Mouse (Mus musculus) midbrain, embryonic 12.5 days (tissue): ENCODE results near the gene Man1c1. TPM values are rescaled to one million over a fixed set of nuclear protein-coding genes. Genes with fewer than 3 reads are reported as not detected.

Experiments
- ATAC-seq: fragments of 200-750 bp; cut with Nextera tagmentation; 2 replicates; pipeline ENCODE4 v1.8.0; 2017; ENCODE audit warnings: low read depth, moderate TSS enrichment, moderate library complexity; ENCODE audit not compliant: low FRiP score
- H3K27ac ChIP-seq: fragments of 300-500 bp; sonication (generic); replicated peaks from 2 replicates; pipeline ENCODE4 v1.5.1; 2016; ENCODE audit warnings: mild to moderate bottlenecking
- H3K27me3 ChIP-seq: fragments of 300-500 bp; sonication (generic); 2 replicates; pipeline ENCODE4 v1.6.1; 2016; ENCODE audit warnings: mild to moderate bottlenecking
- H3K36me3 ChIP-seq: fragments of 300-500 bp; sonication (generic); 2 replicates; pipeline ENCODE4 v1.6.1; 2016
- H3K4me1 ChIP-seq: fragments of 300-500 bp; sonication (generic); 2 replicates; pipeline ENCODE4 v1.6.1; 2016
- H3K4me2 ChIP-seq: fragments of 300-500 bp; sonication (generic); replicated peaks from 2 replicates; pipeline ENCODE4 v1.6.1; 2016; ENCODE audit warnings: mild to moderate bottlenecking, moderate library complexity
- H3K4me3 ChIP-seq: fragments of 300-500 bp; sonication (generic); 2 replicates; pipeline ENCODE4 v1.5.1; 2016; ENCODE audit warnings: mild to moderate bottlenecking
- H3K9ac ChIP-seq: fragments of 300-500 bp; sonication (generic); replicated peaks from 2 replicates; pipeline ENCODE4 v1.6.1; 2016; ENCODE audit warnings: mild to moderate bottlenecking, moderate library complexity
- H3K9me3 ChIP-seq: fragments of 300-500 bp; sonication (generic); 2 replicates; pipeline ENCODE4 v1.6.1; 2016; ENCODE audit warnings: mild to moderate bottlenecking
- WGBS: fragments of 180-500 bp; shearing (Covaris S2); methylation state at CpG from one replicate; pipeline ENCODE4 v1.1.7; 2016; 5-methylcytosine and 5-hydroxymethylcytosine counted together
- polyA plus RNA-seq: library from polyadenylated mRNA; unstranded; fragments of >200 nt; fragmentation: Nextera tagmentation; extraction: Ambion mirVana; gene quantifications from 2 replicates; pipeline ENCODE4 v1.2.1, GENCODE M21; 2016

Gene Man1c1
- polyA plus RNA-seq: 5.4 and 6.5 TPM in 2 replicates

- Histone ChIP-seq H3K9me3 (no peaks in the 10 kb centered on the region), H3K4me3 (peak within 1 kb of the TSS; percentile 59), H3K4me1 (peaks cover 26% of the 10 kb centered on the region), H3K27me3 (peaks cover 47% of the 10 kb centered on the region), H3K4me2 (peak within 1 kb of the TSS; percentile 99), H3K27ac (peak within 1 kb of the TSS; percentile 71), H3K36me3 (no peaks in the 10 kb centered on the region), H3K9ac (peak within 1 kb of the TSS; percentile 67)
- 2% methylated on average over 69 of the region's 81 CpGs for WGBS
- ATAC-seq: peak; percentile 95
These were observed at the start of gene Man1c1 for GRCm38 (mm10) chr4:134703835-134704546. Gene Man1c1, minus strand, starts transcription at chr4:134704290.

GRCm38 (mm10) chr4:134753516-134754261 lies 49.6 kb upstream of the Man1c1 start:
- 22% methylated on average over 17 of the region's 17 CpGs for WGBS
- H3K36me3 ChIP-seq: 0 out of 2 replicates have a peak, but pooled peaks cover 2% of the 10 kb centered on the region
- peaks cover 3% of the 10 kb centered on the region; the same call in 1 of the 2 replicates for H3K27me3 ChIP-seq
- H3K4me1 ChIP-seq: peaks cover 23% of the 10 kb centered on the region
- no peak overlapping the region for H3K4me3 ChIP-seq
- H3K4me2 ChIP-seq: no peak overlapping the region
- no peaks in the 10 kb centered on the region for H3K9me3 ChIP-seq
- ATAC-seq: no peak
- no peak overlapping the region for H3K9ac ChIP-seq
- peak overlapping the region; percentile 11; the same call in 1 of the 2 replicates for H3K27ac ChIP-seq

- WGBS: 40% methylated on average over 11 of the region's 11 CpGs
- no peak overlapping the region for H3K27ac ChIP-seq
- H3K36me3 ChIP-seq: 0 out of 2 replicates have a peak, but pooled peaks cover 3% of the 10 kb centered on the region
- no peak overlapping the region for H3K4me2 ChIP-seq
- ATAC-seq: no peak
- H3K4me1 ChIP-seq: peaks cover 23% of the 10 kb centered on the region
- peaks cover 3% of the 10 kb centered on the region; the same call in 1 of the 2 replicates for H3K27me3 ChIP-seq
- H3K9ac ChIP-seq: no peak overlapping the region
- no peak overlapping the region for H3K4me3 ChIP-seq
- no peaks in the 10 kb centered on the region for H3K9me3 ChIP-seq
These were observed 48.9 kb upstream of the Man1c1 start for GRCm38 (mm10) chr4:134752911-134753426.

GRCm38 (mm10) chr4:134751682-134752380 lies 47.7 kb upstream of the Man1c1 start:
- Histone ChIP-seq H3K4me1 (peaks cover 23% of the 10 kb centered on the region), H3K9ac (no peak overlapping the region), H3K9me3 (no peaks in the 10 kb centered on the region), H3K27ac (no peak overlapping the region), H3K4me3 (no peak overlapping the region), H3K27me3 (peaks cover 3% of the 10 kb centered on the region; the same call in 1 of the 2 replicates), H3K4me2 (no peak overlapping the region), H3K36me3 (0 out of 2 replicates have a peak, but pooled peaks cover 3% of the 10 kb centered on the region)
- 90% methylated on average over 18 of the region's 18 CpGs for WGBS
- ATAC-seq: no peak

GRCm38 (mm10) chr4:134750825-134751224 lies 46.7 kb upstream of the Man1c1 start:
- Histone ChIP-seq H3K9me3 (no peaks in the 10 kb centered on the region), H3K27me3 (peaks cover 3% of the 10 kb centered on the region; the same call in 1 of the 2 replicates), H3K27ac (no peak overlapping the region), H3K36me3 (0 out of 2 replicates have a peak, but pooled peaks cover 3% of the 10 kb centered on the region), H3K4me1 (peaks cover 23% of the 10 kb centered on the region), H3K9ac (no peak overlapping the region), H3K4me2 (no peak overlapping the region), H3K4me3 (no peak overlapping the region)
- ATAC-seq: no peak
- WGBS: 86% methylated on average over 6 of the region's 6 CpGs

GRCm38 (mm10) chr4:134750263-134750662 lies 46.2 kb upstream of the Man1c1 start:
- 86% methylated on average over 5 of the region's 5 CpGs for WGBS
- no peak for ATAC-seq
- peaks cover 2% of the 10 kb centered on the region; the same call in 1 of the 2 replicates for H3K27me3 ChIP-seq
- H3K36me3 ChIP-seq: 0 out of 2 replicates have a peak, but pooled peaks cover 3% of the 10 kb centered on the region
- H3K9me3 ChIP-seq: no peaks in the 10 kb centered on the region
- H3K4me3 ChIP-seq: no peak overlapping the region
- H3K4me1 ChIP-seq: peaks cover 23% of the 10 kb centered on the region
- H3K4me2 ChIP-seq: no peak overlapping the region
- H3K27ac ChIP-seq: no peak overlapping the region
- H3K9ac ChIP-seq: no peak overlapping the region

GRCm38 (mm10) chr4:134749301-134750030 lies 45.4 kb upstream of the Man1c1 start:
- Histone ChIP-seq H3K9me3 (no peaks in the 10 kb centered on the region), H3K4me3 (no peak overlapping the region), H3K9ac (no peak overlapping the region), H3K4me1 (peaks cover 17% of the 10 kb centered on the region), H3K27me3 (no peaks in the 10 kb centered on the region; the same call in 1 of the 2 replicates), H3K4me2 (no peak overlapping the region), H3K27ac (no peak overlapping the region), H3K36me3 (0 out of 2 replicates have a peak, but pooled peaks cover 3% of the 10 kb centered on the region)
- ATAC-seq: no peak
- WGBS: 68% methylated on average over 21 of the region's 21 CpGs

- H3K9ac ChIP-seq: no peak overlapping the region
- H3K4me3 ChIP-seq: no peak overlapping the region
- H3K27me3 ChIP-seq: 0 out of 2 replicates have a peak, but pooled peaks cover 9% of the 10 kb centered on the region
- 84% methylated on average over 16 of the region's 16 CpGs for WGBS
- no peak overlapping the region for H3K4me2 ChIP-seq
- ATAC-seq: no peak
- no peak overlapping the region for H3K27ac ChIP-seq
- 0 out of 2 replicates have a peak, but pooled peaks cover 3% of the 10 kb centered on the region for H3K36me3 ChIP-seq
- no peaks in the 10 kb centered on the region for H3K9me3 ChIP-seq
- H3K4me1 ChIP-seq: peaks cover 9% of the 10 kb centered on the region; the same call in 1 of the 2 replicates
These were observed 42.0 kb upstream of the Man1c1 start for GRCm38 (mm10) chr4:134745900-134746661.

GRCm38 (mm10) chr4:134743881-134744633 lies 40.0 kb upstream of the Man1c1 start:
- Histone ChIP-seq H3K9me3 (no peaks in the 10 kb centered on the region), H3K36me3 (0 out of 2 replicates have a peak, but pooled peaks cover 3% of the 10 kb centered on the region), H3K27ac (no peak overlapping the region), H3K4me3 (no peak overlapping the region), H3K9ac (no peak overlapping the region), H3K27me3 (0 out of 2 replicates have a peak, but pooled peaks cover 9% of the 10 kb centered on the region), H3K4me1 (peaks cover 9% of the 10 kb centered on the region; the same call in 1 of the 2 replicates), H3K4me2 (no peak overlapping the region)
- no peak for ATAC-seq
- WGBS: 48% methylated on average over 16 of the region's 16 CpGs

- 73% methylated on average over 8 of the region's 8 CpGs for WGBS
- H3K27ac ChIP-seq: no peak overlapping the region
- no peak for ATAC-seq
- no peaks in the 10 kb centered on the region for H3K36me3 ChIP-seq
- no peak overlapping the region for H3K9ac ChIP-seq
- no peaks in the 10 kb centered on the region for H3K9me3 ChIP-seq
- H3K27me3 ChIP-seq: 0 out of 2 replicates have a peak, but pooled peaks cover 9% of the 10 kb centered on the region
- H3K4me2 ChIP-seq: no peak overlapping the region
- no peak overlapping the region for H3K4me3 ChIP-seq
- H3K4me1 ChIP-seq: peaks cover 14% of the 10 kb centered on the region
These were observed 37.9 kb upstream of the Man1c1 start for GRCm38 (mm10) chr4:134741949-134742348.
